Mouse (Mus musculus): ENCODE measurements around the gene Olfr1499. TPM values are rescaled to one million over a fixed set of nuclear protein-coding genes. Genes with fewer than 3 reads are reported as not detected.

Gene Olfr1499
- polyA plus RNA-seq, 1 experiment from 2014 or later: not detected

Other genes with a start within 250 kb of the Olfr1499 start
- not detected in 2 replicates for gene Olfr1484, start 235.9 kb downstream of the Olfr1499 start, polyA plus RNA-seq (2016; fragmentation: Nextera tagmentation; extraction: Ambion mirVana)
- gene Olfr1487, start 202.1 kb downstream of the Olfr1499 start, polyA plus RNA-seq (2016; fragmentation: Nextera tagmentation; extraction: Ambion mirVana): not detected in 2 replicates
- gene Olfr1489, start 187.8 kb downstream of the Olfr1499 start, polyA plus RNA-seq (2016; fragmentation: Nextera tagmentation; extraction: Ambion mirVana): not detected in 2 replicates
- gene Olfr1490, start 168.4 kb downstream of the Olfr1499 start, polyA plus RNA-seq (2016; fragmentation: Nextera tagmentation; extraction: Ambion mirVana): not detected in 2 replicates
- not detected in 2 replicates for gene Olfr1491, start 122.2 kb downstream of the Olfr1499 start, polyA plus RNA-seq (2016; fragmentation: Nextera tagmentation; extraction: Ambion mirVana)
- not detected in 2 replicates for gene Olfr1493-ps1, start 96.2 kb downstream of the Olfr1499 start, polyA plus RNA-seq (2016; fragmentation: Nextera tagmentation; extraction: Ambion mirVana)
- not detected in 2 replicates for gene Olfr1494, start 79.7 kb downstream of the Olfr1499 start, polyA plus RNA-seq (2016; fragmentation: Nextera tagmentation; extraction: Ambion mirVana)
- not detected in 2 replicates for gene Olfr1495, start 54.8 kb downstream of the Olfr1499 start, polyA plus RNA-seq (2016; fragmentation: Nextera tagmentation; extraction: Ambion mirVana)
- gene Olfr1496, start 41.6 kb downstream of the Olfr1499 start, polyA plus RNA-seq (2016; fragmentation: Nextera tagmentation; extraction: Ambion mirVana): not detected in 2 replicates
- gene Olfr1497, start 21.2 kb downstream of the Olfr1499 start, polyA plus RNA-seq (2016; fragmentation: Nextera tagmentation; extraction: Ambion mirVana): not detected in 2 replicates
- gene Olfr1500, start 11.0 kb upstream of the Olfr1499 start, polyA plus RNA-seq (2016; fragmentation: Nextera tagmentation; extraction: Ambion mirVana): not detected in 2 replicates
- not detected in 2 replicates for gene Olfr1501, start 31.2 kb upstream of the Olfr1499 start, polyA plus RNA-seq (2016; fragmentation: Nextera tagmentation; extraction: Ambion mirVana)
- gene Olfr1502, start 42.3 kb upstream of the Olfr1499 start, polyA plus RNA-seq (2016; fragmentation: Nextera tagmentation; extraction: Ambion mirVana): not detected in 2 replicates
- not detected in 2 replicates for gene Olfr1504, start 78.5 kb upstream of the Olfr1499 start, polyA plus RNA-seq (2016; fragmentation: Nextera tagmentation; extraction: Ambion mirVana)
- not detected in 2 replicates for gene Olfr1505, start 94.1 kb upstream of the Olfr1499 start, polyA plus RNA-seq (2016; fragmentation: Nextera tagmentation; extraction: Ambion mirVana)

Data from hindbrain, embryonic 12.5 days (tissue).